Mouse (Mus musculus) neural tube, embryonic 12.5 days (tissue): ENCODE data around the gene Tsfm. TPM values are rescaled to one million over a fixed set of nuclear protein-coding genes. Genes with fewer than 3 reads are reported as not detected.

Source experiments
- ATAC-seq: fragments of 200-750 bp; cut with Nextera tagmentation; 2 replicates; pipeline ENCODE4 v1.8.0; 2017; ENCODE audit warnings: low read depth, mild to moderate bottlenecking, moderate TSS enrichment, moderate library complexity; ENCODE audit not compliant: low FRiP score
- H3K27ac ChIP-seq: fragments of 300-500 bp; sonication (generic); 2 replicates; pipeline ENCODE4 v1.5.1; 2016
- H3K27me3 ChIP-seq: fragments of 300-500 bp; sonication (generic); replicated peaks from 2 replicates; pipeline ENCODE4 v1.6.1; 2016; ENCODE audit warnings: mild to moderate bottlenecking
- H3K36me3 ChIP-seq: fragments of 300-500 bp; sonication (generic); 2 replicates; pipeline ENCODE4 v1.6.1; 2016; ENCODE audit warnings: mild to moderate bottlenecking
- H3K4me1 ChIP-seq: fragments of 300-500 bp; sonication (generic); 2 replicates; pipeline ENCODE4 v1.6.1; 2016
- H3K4me2 ChIP-seq: fragments of 300-500 bp; sonication (generic); replicated peaks from 2 replicates; pipeline ENCODE4 v1.6.1; 2016; ENCODE audit warnings: mild to moderate bottlenecking
- H3K4me3 ChIP-seq: fragments of 300-500 bp; sonication (generic); 2 replicates; pipeline ENCODE4 v1.5.1; 2016
- H3K9ac ChIP-seq: fragments of 300-500 bp; sonication (generic); 2 replicates; pipeline ENCODE4 v1.6.1; 2016; ENCODE audit warnings: mild to moderate bottlenecking
- H3K9me3 ChIP-seq: fragments of 300-500 bp; sonication (generic); 2 replicates; pipeline ENCODE4 v1.6.1; 2016; ENCODE audit warnings: mild to moderate bottlenecking
- WGBS: fragments of 180-500 bp; shearing (Covaris S2); methylation state at CpG from one replicate; pipeline ENCODE4 v1.1.7; 2016; 5-methylcytosine and 5-hydroxymethylcytosine counted together
- polyA plus RNA-seq: library from polyadenylated mRNA; unstranded; fragments of >200 nt; fragmentation: Nextera tagmentation; extraction: Ambion mirVana; gene quantifications from 2 replicates; pipeline ENCODE4 v1.2.1, GENCODE M21; 2016

Gene Tsfm
- polyA plus RNA-seq, 1 experiment from 2014 or later: 70.9 TPM

DNA sequence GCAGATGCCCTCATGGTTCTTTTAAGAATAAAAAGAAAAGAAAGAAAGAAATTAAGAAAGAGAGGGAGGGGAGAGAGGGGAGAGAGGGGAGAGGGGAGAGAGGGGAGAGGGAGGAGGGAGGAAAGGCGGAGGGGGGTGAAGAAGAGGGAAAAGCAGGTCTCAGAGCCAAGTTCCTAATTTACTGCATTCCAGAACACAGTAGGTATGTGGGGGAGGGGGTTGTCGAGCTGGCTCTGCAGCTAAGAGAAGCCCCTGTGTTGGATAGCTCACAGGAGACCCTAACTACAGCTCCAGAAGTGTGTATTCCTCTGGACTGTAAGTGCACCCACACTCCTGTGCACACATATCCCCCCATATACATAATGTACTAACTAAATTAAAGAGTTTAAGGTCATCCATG lies 13.6 kb downstream of the Tsfm start:
- H3K27me3 ChIP-seq: no peaks in the 10 kb centered on the region
- no peaks in the 10 kb centered on the region for H3K9me3 ChIP-seq
- H3K4me1 ChIP-seq: no peaks in the 10 kb centered on the region
- WGBS: 10% methylated on average over 2 of the region's 2 CpGs
- no peak for ATAC-seq
- H3K9ac ChIP-seq: no peak overlapping the region
- peaks cover 8% of the 10 kb centered on the region for H3K36me3 ChIP-seq
- H3K4me2 ChIP-seq: no peak overlapping the region
- H3K27ac ChIP-seq: no peak overlapping the region
- H3K4me3 ChIP-seq: no peak overlapping the region

DNA sequence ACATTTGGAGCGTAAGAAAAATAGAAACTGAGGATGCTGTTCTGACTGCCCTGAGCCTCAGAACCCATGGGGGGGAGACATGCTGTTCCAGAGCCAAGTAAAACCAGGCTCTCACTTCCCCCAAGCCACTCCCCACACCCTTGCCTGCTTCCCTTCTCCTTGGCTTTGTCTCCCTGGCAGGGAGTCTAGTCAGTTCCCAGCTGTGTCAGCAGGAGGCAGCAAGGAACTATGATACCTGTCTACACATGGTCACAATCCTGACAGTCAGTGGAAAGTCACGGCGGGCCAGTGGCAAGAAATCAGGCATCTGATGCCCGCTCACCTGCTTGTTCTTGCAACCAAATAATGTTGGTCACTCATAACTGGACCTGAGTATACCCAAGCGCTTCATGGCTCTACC lies 14.2 kb downstream of the Tsfm start:
- ATAC-seq: no peak
- Histone ChIP-seq H3K9ac (no peak overlapping the region), H3K4me1 (no peaks in the 10 kb centered on the region), H3K36me3 (0 out of 2 replicates have a peak, but pooled peaks cover 2% of the 10 kb centered on the region), H3K27ac (no peak overlapping the region), H3K4me2 (no peak overlapping the region), H3K9me3 (no peaks in the 10 kb centered on the region), H3K27me3 (no peaks in the 10 kb centered on the region), H3K4me3 (no peak overlapping the region)
- 76% methylated on average over 5 of the region's 5 CpGs for WGBS

DNA sequence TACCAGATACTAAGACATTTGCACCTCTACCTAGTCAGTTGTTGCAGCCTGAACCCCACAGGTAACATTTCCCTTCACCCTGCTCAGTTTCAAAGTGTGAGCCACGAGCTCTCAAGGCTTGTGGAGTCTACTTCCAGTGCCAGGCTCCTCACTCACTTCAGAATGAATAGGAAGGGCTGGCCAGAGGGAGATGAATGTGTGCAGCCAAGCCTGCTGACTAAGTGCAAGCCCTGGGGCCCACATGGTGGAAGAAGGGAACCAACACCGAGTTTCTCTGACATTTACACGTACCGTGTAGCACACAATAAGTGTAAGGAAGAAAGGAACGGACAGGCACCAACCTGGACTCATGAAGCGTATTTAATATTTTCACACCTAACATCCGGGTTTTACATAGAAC lies 26.8 kb downstream of the Tsfm start:
- H3K36me3 ChIP-seq: peaks cover 12% of the 10 kb centered on the region
- no peak overlapping the region for H3K9ac ChIP-seq
- 83% methylated on average over 7 of the region's 7 CpGs for WGBS
- no peaks in the 10 kb centered on the region for H3K4me1 ChIP-seq
- no peak overlapping the region for H3K4me2 ChIP-seq
- H3K27me3 ChIP-seq: no peaks in the 10 kb centered on the region
- no peak overlapping the region for H3K4me3 ChIP-seq
- H3K27ac ChIP-seq: no peak overlapping the region
- no peak for ATAC-seq
- no peaks in the 10 kb centered on the region for H3K9me3 ChIP-seq

DNA sequence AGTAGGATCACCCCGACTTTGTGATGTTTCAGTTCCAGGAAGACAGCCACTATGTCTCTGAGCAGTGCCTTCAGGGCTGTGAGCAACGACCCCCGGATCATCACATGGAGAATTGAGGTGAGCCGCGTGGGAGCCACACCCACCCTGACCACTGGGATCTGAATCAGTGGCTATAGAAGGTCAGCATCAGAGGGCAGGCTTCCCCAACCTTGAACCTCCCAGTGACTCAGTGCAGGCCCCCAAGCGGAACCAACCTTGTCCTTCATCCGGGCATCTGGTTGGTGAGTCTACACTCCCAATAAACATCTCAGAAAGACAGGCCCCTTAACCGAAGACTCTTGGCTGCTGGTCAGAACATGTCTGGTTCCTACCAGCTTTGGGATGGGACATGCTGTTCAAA lies 27.3 kb downstream of the Tsfm start:
- Histone ChIP-seq H3K9ac (no peak overlapping the region), H3K36me3 (peaks cover 17% of the 10 kb centered on the region), H3K27me3 (no peaks in the 10 kb centered on the region), H3K4me1 (no peaks in the 10 kb centered on the region), H3K4me2 (no peak overlapping the region), H3K4me3 (no peak overlapping the region), H3K27ac (no peak overlapping the region), H3K9me3 (no peaks in the 10 kb centered on the region)
- ATAC-seq: no peak
- WGBS: 86% methylated on average over 8 of the region's 8 CpGs

DNA sequence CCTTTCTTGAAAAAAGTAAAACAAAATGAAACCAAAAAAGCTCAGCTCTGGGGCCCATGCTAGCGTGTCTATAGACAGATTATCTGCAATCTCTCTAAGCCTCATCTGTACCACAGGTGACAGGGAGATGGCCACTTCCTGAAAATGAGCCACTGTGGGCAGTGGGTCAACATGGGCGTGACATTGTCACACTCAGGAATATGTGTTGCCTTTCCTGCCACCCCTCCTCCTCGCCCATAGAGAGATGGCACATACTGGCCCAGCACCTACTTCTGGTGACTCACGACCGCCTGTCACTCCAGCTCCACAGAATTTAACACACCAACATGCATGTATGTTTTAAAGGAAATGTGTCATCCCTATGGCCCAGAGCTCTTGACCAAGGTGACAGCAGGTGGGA lies 27.9 kb downstream of the Tsfm start:
- H3K4me2 ChIP-seq: no peak overlapping the region
- 93% methylated on average over 5 of the region's 5 CpGs for WGBS
- H3K36me3 ChIP-seq: peaks cover 22% of the 10 kb centered on the region
- H3K4me3 ChIP-seq: no peak overlapping the region
- H3K27me3 ChIP-seq: no peaks in the 10 kb centered on the region
- H3K4me1 ChIP-seq: no peaks in the 10 kb centered on the region
- H3K27ac ChIP-seq: no peak overlapping the region
- ATAC-seq: no peak
- H3K9me3 ChIP-seq: no peaks in the 10 kb centered on the region
- H3K9ac ChIP-seq: no peak overlapping the region

DNA sequence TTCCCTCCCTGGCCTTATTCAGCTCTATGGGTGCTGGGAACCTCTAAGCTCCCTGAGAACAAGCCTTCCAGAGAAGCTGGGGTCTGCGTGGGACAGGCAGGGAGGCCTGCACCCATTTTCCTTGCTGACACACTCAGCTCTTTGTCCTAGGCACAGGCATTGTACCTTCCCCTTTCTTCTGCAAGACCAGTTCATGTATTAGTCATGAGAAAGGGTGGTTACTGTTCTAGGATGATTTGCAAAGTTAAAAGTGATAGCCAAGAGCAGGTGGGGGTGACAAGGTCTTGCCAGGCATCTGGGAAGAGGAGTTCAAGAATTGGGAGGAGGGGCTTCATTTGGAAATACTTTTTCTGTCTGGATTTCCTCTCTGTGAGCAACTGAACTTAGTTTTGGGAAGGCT lies 28.6 kb downstream of the Tsfm start:
- Histone ChIP-seq H3K9ac (no peak overlapping the region), H3K27ac (no peak overlapping the region), H3K36me3 (peaks cover 29% of the 10 kb centered on the region), H3K9me3 (no peaks in the 10 kb centered on the region), H3K4me3 (no peak overlapping the region), H3K4me1 (no peaks in the 10 kb centered on the region), H3K4me2 (no peak overlapping the region), H3K27me3 (no peaks in the 10 kb centered on the region)
- WGBS: 91% methylated on average over 1 of the region's 1 CpGs
- ATAC-seq: no peak

DNA sequence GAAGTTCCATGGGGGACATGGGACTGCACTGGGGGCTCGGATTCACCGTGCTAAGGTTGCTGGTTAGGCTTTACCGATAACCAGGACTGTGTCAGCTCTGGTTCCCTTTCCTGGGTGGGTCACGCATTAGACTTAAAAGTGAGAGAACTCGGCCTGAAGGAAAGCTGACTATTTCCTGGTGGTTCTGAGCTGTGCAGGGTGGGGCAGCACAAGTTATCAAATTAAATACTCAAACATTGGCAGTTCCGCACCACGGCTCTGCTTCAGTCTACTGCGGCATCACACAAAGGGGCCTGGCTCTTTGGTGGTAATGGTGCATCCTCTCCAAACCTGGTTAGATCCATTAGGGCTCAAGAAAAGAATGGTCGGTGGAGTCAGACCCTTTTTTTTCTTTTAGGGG lies 29.3 kb downstream of the Tsfm start:
- Histone ChIP-seq H3K4me2 (no peak overlapping the region), H3K9ac (no peak overlapping the region), H3K27me3 (no peaks in the 10 kb centered on the region), H3K4me3 (no peak overlapping the region), H3K4me1 (no peaks in the 10 kb centered on the region), H3K36me3 (peaks cover 29% of the 10 kb centered on the region), H3K27ac (no peak overlapping the region), H3K9me3 (no peaks in the 10 kb centered on the region)
- ATAC-seq: no peak
- 86% methylated on average over 9 of the region's 9 CpGs for WGBS

DNA sequence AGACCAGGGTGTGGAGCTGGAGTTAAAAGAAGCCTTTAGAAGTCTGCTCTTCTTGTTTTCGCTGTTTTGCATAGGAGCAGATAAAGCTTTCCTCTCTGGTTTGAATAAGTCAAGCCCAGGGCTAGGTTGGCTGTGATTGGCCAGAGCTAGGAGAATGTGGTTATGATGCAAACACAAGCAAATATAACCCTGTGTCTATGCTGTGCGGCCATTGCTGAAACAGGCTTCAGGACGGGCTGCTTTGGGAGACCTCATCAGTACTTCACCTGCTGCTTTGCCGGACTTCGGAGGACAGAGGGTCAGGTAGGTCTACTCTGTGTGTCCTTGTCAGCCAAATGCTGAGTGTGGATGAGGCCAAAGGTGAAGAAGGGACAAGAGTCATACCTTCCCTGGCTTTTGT lies 30.1 kb downstream of the Tsfm start, which contains the start of gene Avil:
TSS of gene Avil (plus strand) at position 181 of the 400 bp plus-strand sequence.
- H3K36me3 ChIP-seq: peaks cover 36% of the 10 kb centered on the region

DNA sequence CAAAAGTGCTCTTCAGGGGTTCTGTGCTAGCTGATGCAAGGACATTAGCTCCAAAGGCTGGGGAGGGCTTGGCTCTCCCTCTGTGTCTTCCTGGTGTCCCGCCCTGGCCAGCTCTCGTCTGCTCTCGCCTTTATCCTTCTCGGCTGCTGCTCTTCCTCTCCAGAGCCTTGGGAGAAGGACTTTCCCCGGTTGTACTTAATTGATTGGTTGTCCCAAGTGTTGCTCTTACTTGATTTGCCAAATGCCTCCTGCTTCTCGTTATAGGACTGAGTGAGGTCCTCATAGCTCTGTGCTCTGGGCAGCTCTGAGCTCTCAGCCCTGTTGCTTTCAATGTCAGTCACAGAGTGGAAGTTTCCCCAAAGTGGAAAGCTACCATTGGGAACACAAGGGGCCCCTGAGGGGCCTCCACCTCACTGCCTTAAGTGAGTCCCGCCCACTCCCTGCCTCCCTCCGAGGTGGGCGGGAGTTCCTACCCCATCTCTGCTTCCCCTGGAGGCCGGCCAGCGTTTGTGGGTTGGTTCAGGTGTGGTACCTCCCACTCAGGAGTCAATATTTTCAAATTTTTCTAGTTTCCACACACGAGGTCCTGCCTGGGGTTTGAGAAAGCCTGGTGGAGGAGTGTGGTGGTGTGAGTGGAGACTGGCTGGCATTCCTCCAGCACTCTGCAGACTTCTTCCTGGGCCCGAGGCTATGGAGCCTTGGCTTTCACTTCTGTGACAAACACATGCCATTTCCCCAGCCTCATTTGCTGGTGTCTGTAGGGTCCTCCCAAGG lies 33.1 kb downstream of the Tsfm start:
- H3K36me3 ChIP-seq: peaks cover 65% of the 10 kb centered on the region
- no peak overlapping the region for H3K4me2 ChIP-seq
- no peaks in the 10 kb centered on the region for H3K9me3 ChIP-seq
- no peaks in the 10 kb centered on the region for H3K27me3 ChIP-seq
- no peak overlapping the region for H3K9ac ChIP-seq
- no peaks in the 10 kb centered on the region for H3K4me1 ChIP-seq
- no peak for ATAC-seq
- WGBS: 81% methylated on average over 13 of the region's 13 CpGs
- no peak overlapping the region for H3K4me3 ChIP-seq
- H3K27ac ChIP-seq: no peak overlapping the region

More for the DNA sequence above, 30.1 kb downstream of the Tsfm start, which contains the start of gene Avil:
- Histone ChIP-seq H3K9me3 (no peaks in the 10 kb centered on the region), H3K27ac (no peak within 1 kb of the TSS), H3K4me1 (no peaks in the 10 kb centered on the region), H3K4me3 (no peak within 1 kb of the TSS), H3K4me2 (no peak within 1 kb of the TSS), H3K9ac (no peak within 1 kb of the TSS), H3K27me3 (no peaks in the 10 kb centered on the region)
- 95% methylated on average over 5 of the region's 5 CpGs for WGBS
- no peak for ATAC-seq

DNA sequence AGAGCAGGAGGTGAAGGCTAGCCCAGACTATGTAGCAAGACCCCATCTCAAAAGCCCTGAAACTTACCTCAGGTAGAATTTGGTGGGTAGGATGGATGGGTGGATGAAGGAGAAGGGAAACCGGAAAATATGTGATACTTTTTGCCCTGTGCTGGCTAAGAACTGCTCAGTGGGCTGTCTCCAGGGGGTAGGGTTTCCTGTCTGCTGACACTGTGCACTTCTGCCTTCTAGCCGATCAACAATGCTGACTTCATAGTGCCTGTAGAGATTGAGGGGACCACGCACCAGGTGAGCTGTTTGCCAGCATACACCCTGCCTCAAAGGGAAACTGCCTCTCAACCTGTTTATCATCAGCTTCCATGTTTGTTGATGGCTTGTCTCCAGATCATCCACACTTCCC lies 37.0 kb downstream of the Tsfm start:
- H3K9me3 ChIP-seq: no peaks in the 10 kb centered on the region
- no peak overlapping the region for H3K9ac ChIP-seq
- 94% methylated on average over 3 of the region's 3 CpGs for WGBS
- H3K4me2 ChIP-seq: no peak overlapping the region
- H3K4me1 ChIP-seq: peaks cover 16% of the 10 kb centered on the region
- no peaks in the 10 kb centered on the region for H3K27me3 ChIP-seq
- no peak overlapping the region for H3K4me3 ChIP-seq
- H3K36me3 ChIP-seq: peaks cover 55% of the 10 kb centered on the region
- no peak for ATAC-seq
- H3K27ac ChIP-seq: no peak overlapping the region

DNA sequence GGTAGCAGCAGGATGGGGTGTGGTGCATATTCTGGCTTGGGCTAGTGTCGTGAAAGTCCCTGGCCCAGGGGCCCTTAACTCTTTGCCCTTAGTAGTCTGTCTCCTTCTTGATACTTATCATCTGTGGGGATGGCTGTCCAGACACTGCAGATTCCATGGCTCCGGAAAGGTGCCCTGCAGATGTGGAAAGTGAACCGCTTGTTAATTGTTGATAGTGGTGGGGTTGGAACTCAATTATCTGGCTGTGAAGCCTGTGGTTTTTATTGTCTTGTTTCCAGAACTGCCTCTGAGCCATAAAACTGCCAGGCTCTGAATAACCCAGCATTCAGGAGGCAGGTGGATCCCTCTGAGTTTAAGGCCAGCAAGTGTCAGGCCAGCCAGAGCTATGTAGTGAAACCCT lies 39.0 kb downstream of the Tsfm start:
- WGBS: 29% methylated on average over 3 of the region's 3 CpGs

DNA sequence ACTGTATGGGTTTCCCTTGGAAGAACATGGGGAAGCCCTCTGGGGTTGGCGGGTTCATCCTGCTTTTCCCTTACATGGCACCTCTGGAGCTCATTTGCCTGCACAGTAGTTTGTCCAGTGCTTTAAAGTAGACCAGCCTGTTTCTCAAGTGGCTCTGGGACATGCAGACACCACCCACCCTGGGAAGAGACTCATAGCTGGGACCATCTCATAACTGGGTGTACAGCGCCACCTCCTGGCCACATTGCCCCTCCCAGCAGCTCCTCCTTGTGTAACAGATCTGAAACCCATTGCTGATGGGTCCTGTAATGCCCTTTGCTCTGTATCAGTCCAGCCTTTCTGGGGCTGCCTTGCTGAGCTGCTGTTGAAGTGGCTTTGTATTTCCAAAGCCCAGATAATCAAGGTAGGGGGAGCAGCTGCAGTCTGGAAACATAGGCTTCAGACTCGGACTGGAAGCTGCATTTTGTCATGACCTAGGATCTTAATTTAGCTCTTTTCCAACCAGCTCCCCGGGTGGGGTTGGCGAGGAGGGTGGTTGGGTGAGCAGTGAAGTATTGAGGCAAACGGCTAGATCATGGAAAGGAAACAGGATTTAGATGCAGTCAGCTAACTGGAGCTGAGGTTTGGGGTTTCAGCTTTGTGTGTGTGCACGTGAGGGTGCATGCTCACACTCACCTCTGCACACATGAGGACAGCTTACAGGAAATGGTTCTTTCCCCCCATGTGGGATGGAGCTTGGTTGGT lies 40.2 kb downstream of the Tsfm start:
- no peaks in the 10 kb centered on the region for H3K9me3 ChIP-seq
- no peak overlapping the region for H3K4me3 ChIP-seq
- WGBS: 63% methylated on average over 7 of the region's 7 CpGs
- H3K4me2 ChIP-seq: no peak overlapping the region
- no peak overlapping the region for H3K9ac ChIP-seq
- H3K36me3 ChIP-seq: peaks cover 36% of the 10 kb centered on the region
- peak; percentile 74 for ATAC-seq
- H3K4me1 ChIP-seq: peaks cover 41% of the 10 kb centered on the region
- no peaks in the 10 kb centered on the region; the same call in 1 of the 2 replicates for H3K27me3 ChIP-seq
- no peak overlapping the region for H3K27ac ChIP-seq

More for the DNA sequence above, 39.0 kb downstream of the Tsfm start:
- ATAC-seq: no peak
- peaks cover 31% of the 10 kb centered on the region for H3K4me1 ChIP-seq
- no peak overlapping the region for H3K4me3 ChIP-seq
- H3K9ac ChIP-seq: no peak overlapping the region
- no peak overlapping the region for H3K27ac ChIP-seq
- no peak overlapping the region for H3K4me2 ChIP-seq
- peaks cover 40% of the 10 kb centered on the region for H3K36me3 ChIP-seq
- no peaks in the 10 kb centered on the region; the same call in 1 of the 2 replicates for H3K27me3 ChIP-seq
- H3K9me3 ChIP-seq: no peaks in the 10 kb centered on the region
